Comparison of ENCODE assay signal across 9 mouse cellular contexts in genomic region chr15:10866794-10867193, GRCm38 (mm10).
DNase-seq lines count a peak whose midpoint lies in the region; ATAC-seq lines count a peak whose summit lies in the region.
"Had no signal": no experiment of that assay in that cellular context is flagged by ENCODE, and none has a peak within 500 bp of the region (broad histone marks: within the 10 kb centered on the region; RNA-seq: fewer than 3 reads in every experiment).

No protein-coding gene starts in this region.

- ATAC-seq in erythroid progenitor cell, adult 5-6 weeks (replicated peaks; ENCODE audit: low FRiP score, poor library complexity, severe bottlenecking), result no peak

- DNase-seq in gastrocnemius, adult 8-10 months (ENCODE audit: low spot score in 2 of 2), result peak; percentile 32 to 36
- no peak for DNase-seq in gastrocnemius, postnatal 10 days
- DNase-seq in ovary, postnatal 36 days (ENCODE audit: low spot score), result peak; percentile 60
- DNase-seq in ovary, postnatal 14 days (ENCODE audit: low spot score), result no peak
- peak; percentile 66 to 69 for DNase-seq in heart, postnatal 10 days
- peak; percentile 74 for DNase-seq in skeletal muscle tissue, adult 2 months (ENCODE audit: low read depth, low spot score)
- no peak for DNase-seq in spleen, postnatal 4 days (ENCODE audit: low spot score in 2 of 2)
- DNase-seq: cerebellum, adult 11 months had no signal

- intact Hi-C loops in heart, postnatal 10 days (cut with DNase I), result loop anchor here (2.0 kb wide), 1 partner anchor 48 kb away; no protein-coding TSS in a partner anchor

Comparison
In these comparisons a context has a peak if more than half of its experiments do, and no peak if none do; other contexts are left out.
1. DNase-seq: peak in gastrocnemius, adult 8-10 months (2 of 2), ovary, postnatal 36 days (single experiment), heart, postnatal 10 days (2 of 2) and skeletal muscle tissue, adult 2 months (single experiment); none in gastrocnemius, postnatal 10 days (single experiment), ovary, postnatal 14 days (single experiment) and spleen, postnatal 4 days (0 of 2).